Mouse (Mus musculus): ENCODE results near the gene Fopnl.

Fopnl gene

DNA sequence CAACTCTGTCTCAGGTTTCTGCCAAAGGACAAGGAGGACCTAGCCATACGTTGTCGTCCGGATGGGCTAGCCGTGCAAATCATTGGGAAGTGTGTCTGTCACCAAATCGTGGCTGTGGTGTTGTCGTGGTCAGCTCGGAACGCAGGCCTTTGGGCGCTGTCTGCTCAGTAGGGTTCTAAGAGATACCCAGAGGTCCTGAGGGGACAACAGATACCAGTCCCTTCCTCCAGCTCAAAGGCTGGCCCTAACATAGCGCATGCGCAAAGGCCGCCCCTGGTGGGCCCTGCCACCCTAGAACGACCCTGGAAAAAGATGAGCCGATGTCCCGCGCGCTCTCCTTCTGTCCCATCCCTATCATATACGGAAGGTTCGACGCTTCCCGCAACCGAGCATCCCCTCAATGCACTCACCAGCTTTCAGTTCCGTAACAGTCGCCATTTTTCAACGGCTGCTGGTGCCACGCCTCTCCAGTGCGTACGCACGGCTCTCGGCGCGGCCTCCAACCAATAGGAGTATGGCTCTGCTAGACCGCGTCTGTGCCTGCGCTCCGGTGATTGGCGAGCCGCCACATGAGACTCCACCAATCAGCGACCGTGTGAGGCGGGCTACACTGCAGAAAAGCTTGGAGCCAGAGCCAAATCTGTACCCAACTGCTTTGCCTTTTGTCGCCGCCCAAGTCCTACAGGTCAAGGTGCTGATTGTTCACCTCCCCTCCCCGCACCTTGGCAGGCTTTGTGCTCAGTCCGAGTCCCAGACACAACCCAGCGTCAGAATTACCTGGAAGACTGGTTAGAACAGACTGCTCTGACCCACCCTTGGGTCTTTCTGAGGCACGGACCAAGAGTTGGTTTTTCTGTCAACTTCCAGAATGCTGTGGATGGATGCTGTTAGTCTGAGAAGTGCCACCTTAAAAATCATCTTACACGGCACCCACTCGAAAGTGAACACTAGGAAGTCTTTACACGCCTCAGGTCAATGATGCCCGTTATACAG is at the start of gene Fopnl:
TSS of gene Fopnl (minus strand) at position 522 of the 993 bp plus-strand sequence.
- DNase-seq (ENCODE audit: low spot score in 2 of 2): peak; percentile 99 to 100

DNA sequence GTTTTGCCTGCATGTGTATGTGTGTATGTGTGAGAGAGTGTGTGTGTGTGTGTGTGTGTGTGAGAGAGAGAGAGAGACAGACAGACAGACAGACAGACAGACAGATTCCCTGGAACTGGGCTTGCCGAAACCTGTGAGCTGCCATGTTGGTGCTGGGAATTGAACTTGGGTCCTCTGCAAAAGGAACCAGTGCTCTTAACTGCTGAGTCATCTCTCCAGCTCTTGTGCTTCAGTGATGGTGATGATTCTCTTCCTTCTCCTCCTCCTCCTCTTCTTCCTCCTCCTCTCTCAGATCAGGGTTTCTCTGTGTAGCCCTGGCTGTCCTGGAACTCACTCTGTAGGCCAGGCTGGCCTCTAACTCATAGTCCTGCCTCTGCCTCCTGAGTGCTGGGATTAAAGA is 48.8 kb upstream of the Fopnl start:
- no peak for DNase-seq (ENCODE audit: low spot score in 2 of 2)

- no peak for DNase-seq (ENCODE audit: low spot score in 2 of 2)
Observed at GRCm38 (mm10) chr16:14365457-14365856, 48.3 kb upstream of the Fopnl start.

DNA sequence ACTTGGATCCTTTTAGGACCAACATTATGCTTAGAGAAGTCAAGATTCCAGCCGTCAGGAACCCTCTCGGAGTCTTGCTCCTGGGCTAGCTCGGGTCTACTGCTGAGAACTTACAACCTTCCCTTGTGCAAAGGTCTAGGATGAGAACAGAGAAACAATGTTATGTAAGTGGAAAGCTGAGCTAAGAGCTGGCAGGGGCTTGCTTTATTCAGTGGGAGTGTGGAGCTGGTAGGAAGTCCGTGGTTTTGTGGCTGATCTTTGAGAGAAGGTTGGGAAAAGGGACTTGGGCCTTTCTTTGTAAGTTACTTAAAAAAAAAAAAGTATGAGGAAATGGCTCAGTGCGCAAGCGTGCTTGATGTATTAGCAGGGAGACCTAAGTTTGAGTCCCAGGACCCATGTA is 46.9 kb upstream of the Fopnl start:
- no peak for DNase-seq (ENCODE audit: low spot score in 2 of 2)

DNA sequence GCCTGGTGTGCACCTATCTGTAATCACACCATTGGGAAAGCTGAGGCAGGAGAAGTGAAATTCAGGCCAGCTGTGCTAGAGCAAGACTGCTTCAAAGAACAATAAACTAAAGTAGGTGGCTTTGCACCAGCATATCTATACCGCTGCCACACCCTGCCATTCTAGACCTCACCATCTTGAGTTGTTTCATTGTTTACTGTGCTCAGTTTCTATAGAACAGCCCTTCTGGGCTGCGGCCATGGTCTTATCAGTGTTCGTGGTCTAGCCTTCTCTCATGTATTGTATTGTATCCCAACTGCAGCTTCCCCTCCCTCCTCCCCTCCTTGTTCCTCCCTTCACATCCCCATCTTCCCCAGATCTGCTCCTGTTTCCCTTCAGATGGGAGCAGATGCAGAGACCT is 46.3 kb upstream of the Fopnl start:
- DNase-seq (ENCODE audit: low spot score in 2 of 2): no peak

GRCm38 (mm10) chr16:14362099-14362820 is 45.1 kb upstream of the Fopnl start:
- DNase-seq (ENCODE audit: low spot score in 2 of 2): no peak

DNA sequence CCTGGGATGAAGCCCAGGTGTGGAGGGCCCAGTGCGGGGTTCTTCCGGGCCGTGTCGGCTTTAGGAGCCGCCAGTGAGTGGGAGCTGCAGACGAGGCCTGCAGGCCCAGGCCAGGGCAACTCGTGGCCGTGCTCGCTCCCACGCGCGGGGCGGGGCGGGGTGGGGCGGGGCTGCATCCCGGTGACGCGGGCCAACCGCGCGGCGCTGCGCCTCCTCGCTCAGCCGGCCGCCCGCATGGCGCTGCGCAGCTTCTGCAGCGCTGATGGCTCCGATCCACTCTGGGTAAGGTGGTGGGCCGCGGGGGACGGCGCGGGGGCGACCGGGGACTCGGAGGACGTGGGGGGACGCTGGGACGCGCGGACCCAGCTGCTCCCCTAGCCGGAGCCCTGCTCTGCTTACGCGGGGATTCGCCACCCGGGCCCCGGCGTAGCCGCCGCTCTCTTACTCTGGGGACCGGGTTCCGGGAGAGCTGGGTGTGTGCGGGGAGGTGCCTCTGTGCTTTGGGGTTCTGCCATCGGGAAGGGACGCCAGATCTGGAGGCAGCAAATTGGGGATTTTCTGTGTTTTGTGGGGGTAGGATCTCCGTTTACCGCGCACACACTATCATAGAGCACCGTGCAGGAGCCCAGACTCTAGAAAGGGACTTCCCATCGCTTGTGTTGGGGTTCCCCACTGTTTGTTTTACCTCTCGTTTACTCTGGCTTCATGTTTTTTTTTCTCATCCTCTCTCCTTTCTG is 44.3 kb upstream of the Fopnl start, which contains the start of gene Abcc1:
TSS of gene Abcc1 (plus strand) at position 197 of the 737 bp plus-strand sequence.
- DNase-seq (ENCODE audit: low spot score in 2 of 2): peak; percentile 85 to 87

DNA sequence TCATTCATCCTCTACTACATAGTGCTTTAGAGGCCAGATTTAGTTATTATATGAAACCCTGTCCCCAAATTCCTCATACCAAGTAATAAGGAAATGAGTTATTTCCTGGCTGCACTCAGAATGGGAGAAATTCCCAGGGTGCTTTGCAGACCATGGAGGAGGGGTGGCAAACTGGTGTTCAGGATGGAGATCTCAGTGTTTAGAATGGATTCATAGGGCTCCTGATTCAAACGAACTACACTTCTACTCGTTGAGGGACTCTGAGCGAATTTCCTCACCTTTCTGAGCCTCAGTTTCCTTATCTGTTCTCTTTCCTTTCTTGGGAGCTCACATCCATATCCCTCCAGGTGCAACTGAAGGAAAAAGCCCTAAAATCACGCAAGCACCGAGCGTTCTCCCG is 43.7 kb upstream of the Fopnl start:
- peak; percentile 46 to 49 for DNase-seq (ENCODE audit: low spot score in 2 of 2)

DNA sequence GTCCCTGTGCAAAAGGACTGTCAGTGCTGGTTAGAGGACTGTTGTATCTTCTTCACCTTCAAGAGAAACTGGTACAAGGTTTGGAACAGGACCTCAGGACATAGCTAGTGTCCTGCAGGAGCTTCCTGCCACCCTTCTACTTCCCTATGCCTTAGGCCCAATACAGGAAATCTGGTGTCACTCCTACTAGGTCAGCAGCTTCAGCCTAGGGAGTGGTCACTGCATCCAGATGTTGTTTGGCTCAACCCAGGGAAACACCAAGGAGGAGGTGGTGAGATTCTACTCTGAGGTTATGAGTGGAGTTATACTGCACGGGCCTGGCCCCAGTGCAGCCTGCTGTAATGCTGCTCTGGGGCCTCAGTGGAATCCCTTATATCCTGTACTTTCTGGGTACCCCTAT is 41.3 kb upstream of the Fopnl start:
- DNase-seq (ENCODE audit: low spot score in 2 of 2): no peak

- no peak for DNase-seq (ENCODE audit: low spot score in 2 of 2)
Observed at GRCm38 (mm10) chr16:14357859-14358258, 40.7 kb upstream of the Fopnl start.

DNA sequence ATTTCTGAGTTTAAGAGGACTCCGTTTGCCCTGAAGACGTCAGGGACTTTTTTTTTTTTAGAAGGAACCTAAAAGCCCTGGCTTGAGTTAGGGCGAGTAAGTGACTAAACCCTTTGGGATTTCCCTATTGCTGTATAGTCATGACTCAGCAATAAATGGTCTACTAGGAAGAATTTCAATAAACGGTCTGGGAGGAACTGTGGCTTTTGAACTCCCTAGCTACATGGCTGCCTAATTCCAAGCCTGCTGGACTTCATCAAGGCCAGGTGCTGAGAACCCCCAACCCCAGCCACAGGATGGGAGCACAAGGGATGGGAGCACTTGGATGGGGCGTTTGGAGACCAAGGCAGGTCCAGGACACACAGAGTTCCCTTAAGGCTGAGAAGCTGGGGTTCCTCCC is 35.5 kb upstream of the Fopnl start:
- DNase-seq (ENCODE audit: low spot score in 2 of 2): no peak

DNA sequence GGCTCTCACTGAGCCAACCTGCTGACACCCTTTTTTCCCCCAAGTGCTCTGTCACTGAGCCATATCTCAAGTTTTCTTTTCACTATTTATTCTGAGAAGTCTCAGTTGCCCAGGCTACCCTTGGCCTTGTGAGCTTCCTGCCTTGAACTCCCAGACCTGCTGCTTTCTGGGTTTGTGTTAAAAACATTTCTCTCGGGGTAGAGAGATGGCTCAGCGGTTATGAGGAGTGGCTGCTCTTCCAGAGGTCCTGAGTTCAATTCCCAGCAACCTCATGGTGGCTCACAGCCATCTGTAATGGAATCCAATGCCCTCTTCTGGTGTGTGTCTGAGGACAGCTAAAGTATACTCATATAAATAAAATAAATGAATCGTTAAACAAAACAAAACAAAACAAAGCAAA is 35.0 kb upstream of the Fopnl start:
- DNase-seq (ENCODE audit: low spot score in 2 of 2): no peak

- no peak for DNase-seq (ENCODE audit: low spot score in 2 of 2)
Observed at GRCm38 (mm10) chr16:14351571-14351970, 34.4 kb upstream of the Fopnl start.

DNA sequence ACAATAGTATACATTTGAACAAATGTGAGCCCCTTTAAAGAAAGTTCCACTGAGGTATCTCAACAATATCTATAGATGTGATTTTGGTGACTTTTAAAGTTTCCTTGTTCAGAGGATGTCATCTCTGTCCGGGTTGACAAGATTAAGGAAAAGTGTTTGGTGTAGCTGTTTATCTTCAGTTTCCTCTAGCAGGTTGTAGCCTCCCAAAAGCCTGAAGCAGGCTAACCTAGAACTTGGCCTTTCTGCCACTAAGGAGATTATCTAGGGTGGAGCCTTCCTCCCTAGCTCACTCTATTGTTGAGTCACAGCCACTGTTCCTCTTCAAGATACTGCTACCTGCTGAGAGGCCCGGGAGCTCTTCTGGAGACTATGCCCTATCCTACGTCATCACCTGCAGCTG is 27.8 kb upstream of the Fopnl start:
- no peak for DNase-seq (ENCODE audit: low spot score in 2 of 2)

GRCm38 (mm10) chr16:14328156-14328555 is 11.0 kb upstream of the Fopnl start:
- DNase-seq (ENCODE audit: low spot score in 2 of 2): no peak

GRCm38 (mm10) chr16:14320494-14320893 is 3.3 kb upstream of the Fopnl start:
- DNase-seq (ENCODE audit: low spot score in 2 of 2): no peak

- DNase-seq (ENCODE audit: low spot score in 2 of 2): no peak
Observed at GRCm38 (mm10) chr16:14319681-14320080, 2.5 kb upstream of the Fopnl start.

- DNase-seq (ENCODE audit: low spot score in 2 of 2): no peak
Observed at GRCm38 (mm10) chr16:14312914-14313313, 4.3 kb downstream of the Fopnl start.

DNA sequence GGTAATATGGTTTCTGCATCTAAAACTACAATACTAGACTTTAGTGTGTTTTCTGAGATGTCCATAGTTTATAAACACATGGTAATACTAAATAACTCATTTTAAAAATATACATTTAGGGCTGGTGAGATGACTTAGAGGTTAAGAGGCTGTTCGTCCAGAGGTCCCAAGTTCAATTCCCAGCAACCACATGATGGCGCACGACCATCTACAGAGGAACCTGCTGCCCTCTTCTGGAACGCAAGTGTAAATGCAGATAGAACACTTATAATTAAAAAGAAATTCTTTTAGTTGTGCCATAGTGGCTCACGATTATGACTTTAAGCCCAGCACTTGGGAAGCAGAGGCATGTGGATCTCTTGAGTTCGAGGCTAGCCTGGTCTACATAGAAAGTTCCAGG is 5.8 kb downstream of the Fopnl start:
- DNase-seq (ENCODE audit: low spot score in 2 of 2): no peak

DNA sequence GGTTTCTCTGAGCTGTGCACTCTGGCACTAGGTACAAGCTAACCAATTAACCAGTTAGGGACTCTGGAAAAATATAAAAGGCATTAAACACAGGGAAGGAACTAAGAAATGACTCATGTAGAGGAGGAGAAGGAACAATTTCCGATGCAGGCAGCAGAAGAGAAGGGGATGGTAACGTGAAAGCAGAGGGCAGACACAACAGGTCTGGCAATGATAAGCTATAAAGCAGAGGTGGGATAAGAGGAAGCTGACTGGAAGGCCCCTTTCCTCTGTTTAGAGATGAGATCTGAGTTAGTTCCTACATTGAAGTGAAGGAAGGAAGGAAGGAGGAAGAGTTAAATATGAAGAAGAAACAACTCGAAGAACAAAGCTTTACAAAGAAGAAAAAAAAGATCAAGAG is 7.4 kb downstream of the Fopnl start:
- DNase-seq (ENCODE audit: low spot score in 2 of 2): no peak

DNA sequence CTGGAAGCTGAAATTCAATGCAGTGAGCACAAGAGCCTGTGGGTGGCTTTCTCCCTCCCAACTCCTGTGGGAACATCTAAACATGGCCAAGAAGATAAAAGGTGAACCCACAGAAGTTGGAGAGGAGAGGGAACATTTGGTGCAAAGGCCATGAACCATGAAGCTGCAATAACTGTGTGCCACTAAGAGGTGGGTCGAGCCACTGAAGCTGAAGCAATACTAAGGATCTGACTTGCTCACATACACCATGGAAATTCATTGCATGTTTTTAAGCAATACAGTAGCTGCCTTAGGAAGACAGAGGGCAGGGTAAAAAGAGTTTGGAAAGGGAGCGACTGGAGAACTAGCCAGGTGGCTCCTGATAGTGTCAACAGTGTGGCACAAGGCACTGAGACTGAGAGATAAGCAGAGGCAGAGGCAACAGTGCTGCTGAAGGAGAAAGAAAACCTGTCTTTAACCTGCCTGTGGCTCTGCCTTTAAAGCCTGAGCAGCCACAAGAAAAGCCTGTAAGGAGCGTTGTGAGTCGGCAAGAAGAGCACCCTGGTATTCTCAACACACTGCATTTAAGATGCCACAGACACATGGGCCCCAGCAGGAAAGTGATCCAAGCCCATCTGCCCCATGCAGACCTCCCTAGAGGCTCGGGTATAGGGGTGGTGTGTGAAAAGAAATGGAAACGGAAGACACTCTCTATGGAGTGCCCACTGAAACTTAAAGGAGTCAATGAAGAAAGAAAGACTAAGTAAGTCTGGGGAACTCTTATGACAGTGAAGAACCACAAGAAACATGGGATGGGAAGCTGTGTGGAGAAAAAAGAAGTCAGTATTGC is 8.7 kb downstream of the Fopnl start:
- no peak for DNase-seq (ENCODE audit: low spot score in 2 of 2)

Data from right cerebral cortex, postnatal 10 days (tissue).